Mouse (Mus musculus) ovary, postnatal 10 days (tissue): ENCODE results near the gene Arhgef39.
"Not testable (repeated sequence)": the region's sequence is repeated elsewhere in the genome, so short reads cannot be mapped to it uniquely, and the experiment has no call there.

Experiments
- DNase-seq: peaks from one replicate; pipeline ENCODE4 v3.0.0; 2022; ENCODE audit warnings: low spot score

Gene Arhgef39

DNA sequence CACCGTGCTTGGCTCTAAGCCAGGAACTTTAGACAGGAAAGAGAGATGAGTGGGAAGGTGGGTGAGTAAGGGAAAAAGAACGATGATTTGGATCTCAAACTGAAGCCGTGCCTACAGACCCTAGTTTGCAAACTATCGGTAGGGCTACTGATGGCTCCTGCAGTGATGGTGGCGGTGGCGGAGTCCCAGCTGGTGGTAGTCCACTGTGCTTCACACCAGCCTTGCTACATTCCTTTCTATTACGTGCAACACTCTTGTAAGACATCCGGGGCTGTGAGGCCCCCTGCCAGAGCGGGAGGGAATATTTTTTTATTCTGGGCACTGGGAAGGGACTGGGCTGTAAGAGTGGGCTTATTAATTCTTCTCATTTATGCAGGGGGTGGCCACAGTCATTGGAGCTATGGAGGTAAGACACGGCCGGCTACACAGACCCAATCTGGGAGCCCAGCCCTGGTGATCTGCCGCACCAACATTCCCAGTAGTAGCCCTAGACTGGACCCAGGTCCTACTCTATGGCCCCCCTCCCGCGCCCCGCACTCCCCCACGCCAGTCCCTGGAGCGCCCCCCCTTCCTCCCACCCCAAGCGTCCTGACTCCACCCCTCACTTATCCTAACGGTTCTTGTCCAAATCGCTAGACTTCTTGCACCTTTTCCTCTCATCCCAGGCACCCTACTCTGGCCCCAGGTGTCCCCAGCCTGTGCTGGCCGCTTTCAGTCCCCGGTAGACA, 8.6 kb upstream of the Arhgef39 start:
- DNase-seq, result no peak

DNA sequence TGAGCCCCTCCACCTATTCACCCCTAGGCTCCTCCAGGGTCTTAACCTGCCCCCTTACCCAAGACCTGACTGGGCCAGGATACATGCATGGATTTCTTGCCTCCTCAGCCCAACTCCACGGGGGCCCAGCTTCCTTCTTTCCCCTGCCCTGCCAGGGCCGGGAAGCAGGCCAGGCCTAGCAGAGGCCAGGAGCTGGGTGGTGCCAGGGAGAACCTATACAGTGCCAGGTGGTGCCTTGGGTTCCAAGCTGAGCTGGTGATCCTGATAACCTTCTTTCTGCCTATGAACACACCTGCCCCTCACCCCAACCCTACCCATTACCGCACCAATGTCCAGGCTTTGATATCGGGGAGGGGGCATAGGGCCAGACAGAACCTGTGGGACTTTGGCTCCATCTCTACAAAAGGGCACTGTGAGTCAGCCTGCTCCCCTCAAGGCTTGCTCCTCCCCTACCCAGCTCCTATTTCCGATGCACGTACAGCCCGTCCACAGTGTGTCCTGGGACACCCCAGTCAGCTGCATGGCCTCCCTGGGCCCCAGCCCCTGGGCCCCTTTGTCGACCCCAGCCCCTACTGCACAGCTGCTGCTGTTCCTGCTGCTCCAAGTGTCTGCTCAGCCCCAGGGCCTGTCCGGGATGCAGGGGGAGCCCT, 7.2 kb upstream of the Arhgef39 start, which contains the start of gene Car9:
Gene Car9, plus strand, starts transcription at position 431 of the 650 bp plus-strand sequence.
- no peak for DNase-seq

DNA sequence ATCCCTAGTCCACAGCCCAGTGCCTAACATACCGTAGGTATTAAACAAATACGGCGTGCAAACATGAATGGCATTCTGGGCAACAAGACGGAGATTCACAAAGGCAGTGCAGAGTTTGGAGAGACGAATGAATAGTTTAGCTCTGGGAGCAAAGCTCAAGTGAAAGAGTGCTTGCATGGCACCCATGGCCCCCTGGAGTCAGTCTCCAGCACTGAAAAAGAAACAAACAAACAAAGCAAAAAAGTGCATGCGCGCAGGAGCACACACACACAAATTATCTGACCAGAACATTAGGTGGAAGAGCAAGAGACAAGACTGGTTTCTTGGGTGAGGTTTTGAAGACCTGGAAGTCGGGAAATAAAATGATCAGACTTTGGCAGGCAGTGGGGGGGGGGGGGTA, 6.6 kb upstream of the Arhgef39 start:
- DNase-seq, result no peak

DNA sequence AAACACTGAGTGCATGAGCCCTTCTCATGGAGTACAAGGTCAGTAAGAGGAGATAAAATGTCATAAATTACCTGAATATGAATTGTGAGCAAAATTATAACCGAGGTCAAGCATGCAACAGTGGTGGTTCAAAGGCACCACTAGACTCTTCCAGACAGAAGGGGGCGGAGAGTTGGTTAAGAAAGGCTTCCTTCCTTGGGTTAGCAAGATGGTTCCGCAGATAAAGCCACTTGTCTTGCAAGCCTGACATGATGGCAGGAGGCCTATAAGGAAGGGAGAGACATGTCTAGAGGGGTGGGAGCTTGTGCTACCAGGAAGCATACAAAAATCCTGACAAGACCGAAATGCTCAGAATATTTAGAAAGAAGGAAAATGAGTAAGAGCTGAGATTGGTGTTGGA, 4.8 kb upstream of the Arhgef39 start:
- DNase-seq, result no peak

GRCm38 (mm10) chr4:43503506-43503905, 4.0 kb upstream of the Arhgef39 start:
- DNase-seq, result no peak

- DNase-seq, result no peak
Observed at GRCm38 (mm10) chr4:43503041-43503440, 3.5 kb upstream of the Arhgef39 start.

DNA sequence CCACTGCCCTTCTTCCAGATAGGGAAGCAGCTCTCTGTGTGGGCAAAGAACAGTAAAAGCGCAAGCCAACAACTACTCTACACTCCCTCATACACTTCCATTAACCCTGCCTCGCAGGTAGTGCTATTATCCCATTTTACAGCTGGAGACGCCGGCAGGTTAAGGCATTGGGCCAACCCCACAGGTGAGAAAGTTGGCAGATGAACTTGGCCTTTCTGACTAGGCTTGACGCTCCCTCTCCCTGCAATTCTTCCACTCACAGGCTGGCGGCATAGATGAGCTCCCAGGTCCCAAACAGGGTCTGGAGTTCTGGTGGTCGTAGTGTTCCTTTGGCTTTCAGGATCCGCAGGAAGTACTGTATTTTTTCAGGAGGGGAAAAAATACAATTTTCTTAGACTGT, 512 bp downstream of the Arhgef39 start:
- DNase-seq, result no peak

- no peak for DNase-seq
Observed at GRCm38 (mm10) chr4:43497946-43498345, 1.5 kb downstream of the Arhgef39 start.

DNA sequence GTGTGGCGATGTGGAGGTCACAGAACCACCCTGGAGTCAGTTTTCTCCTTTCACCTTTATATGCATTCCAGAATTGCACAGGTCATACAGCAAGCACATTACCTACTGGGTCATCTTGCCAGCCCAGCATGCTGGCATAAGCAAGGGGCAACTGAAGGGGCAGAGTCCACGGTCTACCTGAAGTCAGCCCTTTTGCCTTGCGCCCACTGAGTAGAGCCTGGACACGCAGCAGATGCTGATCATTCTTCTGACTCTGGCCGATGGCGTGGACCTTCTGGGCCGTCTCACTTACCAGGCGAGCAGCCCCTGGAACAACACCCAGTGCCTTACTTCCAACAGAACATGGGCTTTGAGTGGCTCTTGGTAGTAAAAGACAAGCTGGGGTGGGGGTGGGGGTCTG, 2.1 kb downstream of the Arhgef39 start:
- DNase-seq, result no peak

DNA sequence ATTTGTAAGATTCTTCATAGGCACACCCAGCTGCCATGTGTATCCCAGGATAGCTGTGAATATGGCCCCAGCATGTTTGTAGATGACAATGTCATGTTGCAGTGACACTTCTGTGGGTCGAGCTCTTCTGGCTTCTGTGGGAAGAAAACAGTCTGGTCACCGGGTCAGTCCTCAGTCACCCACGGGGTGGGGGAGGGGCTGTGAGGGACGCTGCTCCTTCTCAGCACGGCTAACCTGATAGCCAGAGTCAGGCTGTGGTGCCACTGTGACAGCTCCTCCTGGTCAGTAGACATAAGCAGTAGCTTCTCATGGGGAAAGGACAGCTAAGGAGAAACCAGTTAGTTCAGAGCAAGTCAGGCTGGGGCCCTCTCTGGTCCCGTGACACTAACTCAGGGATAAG, 2.9 kb downstream of the Arhgef39 start:
- no peak for DNase-seq

GRCm38 (mm10) chr4:43493846-43494240, 5.7 kb downstream of the Arhgef39 start:
- DNase-seq, result no peak

GRCm38 (mm10) chr4:43493186-43493845, 6.2 kb downstream of the Arhgef39 start:
- DNase-seq, result peak; percentile 98

DNA sequence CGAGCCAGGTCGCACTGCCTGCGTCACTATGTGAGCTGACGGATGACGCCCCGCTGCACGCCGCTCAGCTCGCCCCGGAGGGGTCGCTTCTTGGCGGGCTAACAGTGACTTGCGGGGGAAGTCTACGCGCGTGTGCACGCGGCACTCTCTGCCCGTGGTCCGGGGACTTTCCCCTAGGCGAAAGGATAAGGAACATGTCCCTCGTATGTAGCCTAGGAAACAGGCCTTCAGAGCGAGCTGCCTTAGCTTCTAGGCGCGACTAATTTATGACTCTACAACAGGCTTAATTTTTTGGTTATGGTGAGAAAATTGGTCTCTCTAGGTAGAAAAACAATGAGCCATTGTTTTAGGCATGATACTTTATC, 6.7 kb downstream of the Arhgef39 start, which contains the start of gene Ccdc107:
Gene Ccdc107, plus strand, starts transcription at position 80 of the 365 bp plus-strand sequence.
- peak; percentile 53 for DNase-seq

GRCm38 (mm10) chr4:43492101-43492820, 7.2 kb downstream of the Arhgef39 start:
- DNase-seq, result no peak

DNA sequence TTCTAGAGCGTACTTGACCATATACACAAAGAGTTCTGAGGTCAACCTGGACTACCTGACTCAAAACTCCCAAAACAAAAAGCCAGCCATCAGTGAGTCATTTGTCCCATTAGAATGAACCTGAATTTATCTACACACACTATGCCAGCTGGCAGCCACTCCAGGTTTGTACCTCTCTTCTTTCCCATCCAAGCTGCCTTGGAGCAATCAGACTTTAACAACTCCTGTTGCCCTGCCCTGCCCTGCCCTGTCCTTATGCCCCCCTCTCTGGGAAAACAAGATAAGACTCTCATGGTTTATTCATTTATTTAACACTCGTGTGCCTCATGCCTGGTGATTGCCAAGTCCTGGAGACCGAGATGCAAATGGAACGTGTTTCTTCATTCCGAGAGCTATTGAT, 8.7 kb downstream of the Arhgef39 start:
- no peak for DNase-seq

DNA sequence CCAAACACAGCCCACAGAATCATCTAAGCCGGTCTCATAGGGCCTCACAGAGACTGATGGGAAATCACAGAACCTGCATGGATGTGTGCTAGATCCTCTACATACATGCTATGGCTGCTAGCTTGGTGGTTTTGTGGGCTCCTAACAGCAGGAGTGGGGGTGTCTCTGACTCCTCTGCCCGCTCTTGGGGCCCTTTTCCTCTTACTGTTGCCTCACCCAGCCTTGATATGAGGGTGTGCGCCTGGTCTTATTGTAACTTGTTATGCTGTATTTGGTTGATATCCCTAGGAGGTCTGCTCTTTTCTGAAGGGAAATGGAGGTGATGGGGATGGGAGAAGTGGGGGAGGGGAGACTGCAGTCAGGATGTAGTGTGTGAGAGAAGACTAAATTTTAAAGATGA, 9.9 kb downstream of the Arhgef39 start:
- no peak for DNase-seq

- not testable (repeated sequence) for DNase-seq
Observed at GRCm38 (mm10) chr4:43485666-43486065, 13.8 kb downstream of the Arhgef39 start.

DNA sequence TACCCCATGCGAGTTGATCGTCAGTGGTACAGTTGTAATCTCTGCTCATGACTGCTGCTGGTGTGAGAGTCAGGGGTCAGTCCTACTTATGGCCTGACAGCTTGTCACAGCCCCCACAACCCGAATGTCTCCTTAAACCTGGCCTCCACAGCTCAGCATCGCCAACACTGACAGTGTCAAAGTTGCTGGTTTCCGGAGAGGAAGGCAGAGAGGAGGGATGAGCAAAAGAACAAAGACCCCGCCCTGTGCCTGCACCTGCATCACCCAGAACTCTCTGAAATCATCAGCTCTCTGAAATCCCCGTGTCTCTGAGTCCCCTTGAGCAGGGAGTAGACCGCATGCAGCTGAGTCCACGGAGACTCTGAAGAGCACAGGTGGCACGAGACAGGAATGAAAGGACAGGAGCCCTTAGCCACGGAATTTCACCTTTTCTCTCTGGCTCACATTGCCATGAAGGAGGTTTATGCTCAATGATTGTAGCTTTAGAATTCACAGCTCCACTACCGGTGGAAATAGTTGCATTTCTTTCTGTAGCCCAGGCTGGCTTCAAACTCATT, 15.9 kb downstream of the Arhgef39 start, which contains the start of gene Sit1:
Gene Sit1, minus strand, starts transcription at position 200 of the 557 bp plus-strand sequence.
- DNase-seq, result no peak

DNA sequence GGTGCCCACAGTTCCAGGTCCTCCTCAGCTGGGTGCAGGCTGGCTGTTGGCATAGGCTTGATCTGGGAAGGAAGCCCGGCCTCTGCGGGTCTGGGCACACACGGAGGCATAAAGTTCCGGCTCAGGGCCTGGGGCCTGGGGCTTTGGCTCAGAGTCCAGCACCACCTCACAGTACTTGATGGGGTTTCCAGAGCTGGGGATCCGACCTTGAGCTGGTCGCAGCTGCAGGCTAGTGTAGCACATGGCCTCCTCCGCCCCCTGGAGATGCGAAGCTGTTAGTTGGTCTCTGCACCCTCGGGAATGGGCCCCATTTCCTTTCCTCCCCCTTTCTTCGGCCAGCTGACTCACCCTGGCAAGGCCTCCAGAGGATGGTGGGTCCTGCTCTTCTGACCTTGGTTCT, 16.9 kb downstream of the Arhgef39 start:
- no peak for DNase-seq

- no peak for DNase-seq
Observed at GRCm38 (mm10) chr4:43481894-43482456, 17.5 kb downstream of the Arhgef39 start.

DNA sequence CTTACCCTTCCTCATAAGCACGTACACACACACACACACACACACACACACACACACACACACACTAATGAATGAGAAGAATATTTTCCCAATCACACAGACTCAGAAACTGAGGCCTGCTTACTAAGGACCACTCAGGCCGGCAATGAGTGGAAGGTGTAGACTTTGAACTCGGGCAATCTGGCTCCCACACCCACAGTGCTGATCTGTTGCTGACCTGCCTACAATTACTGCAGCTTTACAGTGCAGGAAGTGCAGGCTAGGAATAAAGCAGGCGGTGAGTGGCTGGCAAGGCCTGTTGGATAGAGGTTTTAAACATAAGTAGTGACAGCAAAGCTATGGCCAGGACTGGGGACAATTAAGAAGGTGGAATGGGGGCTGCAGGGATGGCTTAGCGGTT, 18.5 kb downstream of the Arhgef39 start:
- DNase-seq, result no peak
